In the genomic region with DNA sequence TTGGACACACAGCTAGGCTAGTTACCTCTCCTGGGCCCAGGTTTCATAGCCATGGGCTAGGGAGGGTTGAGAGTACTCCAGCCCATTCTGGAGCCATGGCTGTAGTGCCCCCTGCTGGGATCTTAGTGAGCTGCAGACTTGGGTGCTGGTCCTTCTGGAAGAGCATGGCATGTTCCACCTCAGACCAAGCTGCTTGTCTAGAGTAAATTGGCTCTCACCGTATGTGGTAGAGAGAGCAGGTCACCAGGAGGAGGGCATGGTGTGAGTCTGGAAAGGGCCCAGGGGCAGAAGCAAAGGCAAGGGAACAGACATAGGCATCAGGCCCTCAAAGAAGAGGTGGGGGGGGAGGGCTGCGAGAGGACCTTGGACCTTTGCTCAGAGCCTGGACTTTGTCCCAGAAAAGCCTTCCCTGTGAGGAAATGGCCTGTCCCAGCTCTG, we compare ENCODE assay signal across 9 mouse cellular contexts. TPM values are rescaled to one million over a fixed set of nuclear protein-coding genes. Genes with fewer than 3 reads are reported as not detected.
DNase-seq lines count a peak whose midpoint lies in the region; ATAC-seq and TF ChIP-seq lines count a peak whose summit lies in the region.
"Had no signal": no experiment of that assay in that cellular context is flagged by ENCODE, and none has a peak within 500 bp of the region (broad histone marks: within the 10 kb centered on the region; RNA-seq: fewer than 3 reads in every experiment).

No protein-coding gene starts in this region.

- peak; percentile 66 for ATAC-seq in kidney, postnatal 0 days (replicated peaks; ENCODE audit: low FRiP score, low read depth)
- ATAC-seq in neural tube, embryonic 11.5 days (ENCODE audit: insufficient read depth, low FRiP score, low TSS enrichment) = no peak

- no peak overlapping the region for H3K9ac ChIP-seq in kidney, postnatal 0 days (ENCODE audit: low read depth, low read length)
- H3K9ac ChIP-seq in neural tube, embryonic 11.5 days (ENCODE audit: low read length) = no peak overlapping the region
- H3K9ac ChIP-seq: embryonic facial prominence, embryonic 12.5 days had no signal

- peak; percentile 62; the same call in 1 of the 2 replicates for TF ChIP-seq CTCF in kidney, postnatal 0 days (IDR thresholded peaks at IDR 0.05; ENCODE audit: low read depth)

- DNase-seq in heart, embryonic 10.5 days (ENCODE audit: low spot score) = peak; percentile 74
- DNase-seq in heart, adult 9 months (ENCODE audit: low spot score in 2 of 2) = no peak
- DNase-seq in 416B (ENCODE audit: low read depth) = peak; percentile 50
- DNase-seq in R1 (ENCODE audit: low read depth, low spot score) = peak; percentile 66
- peak; percentile 53 to 61 for DNase-seq in cerebellum, postnatal 36 days
- peak; percentile 8 for DNase-seq in kidney, postnatal 0 days (ENCODE audit: low spot score)
- peak; percentile 36 for DNase-seq in neural tube, embryonic 11.5 days (ENCODE audit: low spot score)
- no peak for DNase-seq in right cerebral cortex, postnatal 14 days

- H3K9me3 ChIP-seq in heart, embryonic 10.5 days = no peaks in the 10 kb centered on the region
- H3K9me3 ChIP-seq in kidney, postnatal 0 days (replicated peaks; ENCODE audit: low read length) = no peaks in the 10 kb centered on the region
- no peaks in the 10 kb centered on the region for H3K9me3 ChIP-seq in neural tube, embryonic 11.5 days (ENCODE audit: control insufficient read depth, low read length)
- H3K9me3 ChIP-seq: embryonic facial prominence, embryonic 12.5 days had no signal

- H3K4me2 ChIP-seq in kidney, postnatal 0 days (ENCODE audit: low read length) = no peak overlapping the region
- H3K4me2 ChIP-seq in neural tube, embryonic 11.5 days (ENCODE audit: low read depth) = no peak overlapping the region
- H3K4me2 ChIP-seq: embryonic facial prominence, embryonic 12.5 days had no signal

- no peaks in the 10 kb centered on the region for H3K4me1 ChIP-seq in heart, embryonic 10.5 days
- H3K4me1 ChIP-seq in kidney, postnatal 0 days (replicated peaks; ENCODE audit: insufficient read depth, low read length) = no peaks in the 10 kb centered on the region
- no peaks in the 10 kb centered on the region for H3K4me1 ChIP-seq in neural tube, embryonic 11.5 days (ENCODE audit: control insufficient read depth, insufficient read depth, low read length)
- H3K4me1 ChIP-seq: embryonic facial prominence, embryonic 12.5 days had no signal

- H3K27me3 ChIP-seq in heart, embryonic 10.5 days (ENCODE audit: insufficient read depth, poor library complexity, severe bottlenecking) = no peaks in the 10 kb centered on the region
- no peaks in the 10 kb centered on the region for H3K27me3 ChIP-seq in kidney, postnatal 0 days (ENCODE audit: insufficient read depth, low read length)
- H3K27me3 ChIP-seq in neural tube, embryonic 11.5 days (ENCODE audit: control insufficient read depth, insufficient read depth, low read length) = no peaks in the 10 kb centered on the region
- H3K27me3 ChIP-seq: embryonic facial prominence, embryonic 12.5 days had no signal

- H3K27ac ChIP-seq in heart, embryonic 10.5 days = no peak overlapping the region
- no peak overlapping the region for H3K27ac ChIP-seq in kidney, postnatal 0 days
- H3K27ac ChIP-seq in neural tube, embryonic 11.5 days (ENCODE audit: low read depth, low read length) = no peak overlapping the region
- H3K27ac ChIP-seq: embryonic facial prominence, embryonic 12.5 days had no signal

- 91% methylated on average over 2 of the region's 2 CpGs for WGBS in heart, embryonic 10.5 days
- WGBS in kidney, postnatal 0 days = 84% methylated on average over 2 of the region's 2 CpGs
- 92% methylated on average over 2 of the region's 2 CpGs for WGBS in neural tube, embryonic 11.5 days

- H3K36me3 ChIP-seq in heart, embryonic 10.5 days = peaks cover 99% of the 10 kb centered on the region
- peaks cover 70% of the 10 kb centered on the region for H3K36me3 ChIP-seq in kidney, postnatal 0 days (ENCODE audit: insufficient read depth, low read length)
- H3K36me3 ChIP-seq in neural tube, embryonic 11.5 days (ENCODE audit: control insufficient read depth, insufficient read depth, low read length) = peaks cover 38% of the 10 kb centered on the region

- H3K4me3 ChIP-seq in heart, embryonic 10.5 days = no peak overlapping the region
- H3K4me3 ChIP-seq in kidney, postnatal 0 days (replicated peaks; ENCODE audit: low read depth, low read length) = no peak overlapping the region
- H3K4me3 ChIP-seq in neural tube, embryonic 11.5 days (ENCODE audit: low read depth, low read length) = no peak overlapping the region
- H3K4me3 ChIP-seq: embryonic facial prominence, embryonic 12.5 days had no signal

RNA-seq across cellular contexts. Expression of a gene that starts 3.2 kb away (rescaled TPM):
- polyA plus RNA-seq in heart, embryonic 10.5 days (2016; fragmentation: Nextera tagmentation; extraction: Ambion mirVana) = 0.25 and 0.28 TPM in 2 replicates
- 0.13 and 0.19 TPM in 2 replicates for polyA plus RNA-seq in kidney, postnatal 0 days (2015; fragmentation: Nextera tagmentation; extraction: Ambion mirVana)
- polyA plus RNA-seq in neural tube, embryonic 11.5 days (2014; fragmentation: Nextera tagmentation; extraction: Ambion mirVana) = 0.09 and 0.27 TPM in 2 replicates

RNA-seq across cellular contexts. Expression of a gene that starts 11.6 kb away (rescaled TPM):
- polyA plus RNA-seq in heart, embryonic 10.5 days (2016; fragmentation: Nextera tagmentation; extraction: Ambion mirVana) = 87.6 and 112 TPM in 2 replicates
- 77.4 and 80.7 TPM in 2 replicates for polyA plus RNA-seq in kidney, postnatal 0 days (2015; fragmentation: Nextera tagmentation; extraction: Ambion mirVana)
- 126 and 132 TPM in 2 replicates for polyA plus RNA-seq in neural tube, embryonic 11.5 days (2014; fragmentation: Nextera tagmentation; extraction: Ambion mirVana)

RNA-seq across cellular contexts. Expression of a gene that starts 47.7 kb away (rescaled TPM):
- polyA plus RNA-seq in heart, embryonic 10.5 days (2016; fragmentation: Nextera tagmentation; extraction: Ambion mirVana) = 61.7 and 63.8 TPM in 2 replicates
- polyA plus RNA-seq in kidney, postnatal 0 days (2015; fragmentation: Nextera tagmentation; extraction: Ambion mirVana) = 41.2 and 44.2 TPM in 2 replicates
- 44.4 and 47.3 TPM in 2 replicates for polyA plus RNA-seq in neural tube, embryonic 11.5 days (2014; fragmentation: Nextera tagmentation; extraction: Ambion mirVana)

RNA-seq across cellular contexts. Expression of a gene that starts 49.0 kb away (rescaled TPM):
- polyA plus RNA-seq in heart, embryonic 10.5 days (2016; fragmentation: Nextera tagmentation; extraction: Ambion mirVana) = 17.1 and 20.6 TPM in 2 replicates
- polyA plus RNA-seq in kidney, postnatal 0 days (2015; fragmentation: Nextera tagmentation; extraction: Ambion mirVana) = 18.3 and 19.2 TPM in 2 replicates
- polyA plus RNA-seq in neural tube, embryonic 11.5 days (2014; fragmentation: Nextera tagmentation; extraction: Ambion mirVana) = 27.8 and 29.9 TPM in 2 replicates

Comparison
In these comparisons a context has a peak if more than half of its experiments do, and no peak if none do; other contexts are left out.
1. DNase-seq: peak in heart, embryonic 10.5 days (single experiment), 416B (single experiment), R1 (single experiment), cerebellum, postnatal 36 days (2 of 2), kidney, postnatal 0 days (single experiment) and neural tube, embryonic 11.5 days (single experiment); none in heart, adult 9 months (0 of 2) and right cerebral cortex, postnatal 14 days (single experiment).